Mouse (Mus musculus) spleen, adult 2 months (tissue): ENCODE results near the gene Nup155. TPM values are rescaled to one million over a fixed set of nuclear protein-coding genes. Genes with fewer than 3 reads are reported as not detected.

Experiments
- DNase-seq, 2 experiments: peaks; one replicate each; pipeline versions ENCODE4 v3.0.0 to v3.0.0-alpha.2; 2012 to 2021; ENCODE audit warnings: low spot score in 2 of 2, low read depth in 1 of 2
- H3K27ac ChIP-seq: fragments of 200-500 bp; 2 replicates; pipeline ENCODE4 v1.5.1; 2012; ENCODE audit warnings: low read length, inconsistent platforms; ENCODE audit not compliant: insufficient read depth
- H3K27me3 ChIP-seq: fragments of 200-500 bp; 2 replicates; pipeline ENCODE4 v1.6.1; 2012; ENCODE audit warnings: mild to moderate bottlenecking, moderate library complexity, low read length, inconsistent platforms; ENCODE audit not compliant: control insufficient read depth, insufficient read depth
- H3K36me3 ChIP-seq: fragments of 200-500 bp; 2 replicates; pipeline ENCODE4 v1.6.1; 2012; ENCODE audit warnings: mild to moderate bottlenecking, low read length, inconsistent platforms; ENCODE audit not compliant: control insufficient read depth, insufficient read depth
- H3K4me1 ChIP-seq: fragments of 200-500 bp; 2 replicates; pipeline ENCODE4 v1.6.1; 2011; ENCODE audit warnings: inconsistent platforms; ENCODE audit not compliant: control insufficient read depth, insufficient read depth, insufficient read length
- H3K4me3 ChIP-seq: fragments of 200-500 bp; 2 replicates; pipeline ENCODE4 v1.5.1; 2011; ENCODE audit warnings: mild to moderate bottlenecking, inconsistent platforms; ENCODE audit not compliant: insufficient read depth, insufficient read length; ENCODE audit errors: extremely low read depth
- CTCF ChIP-seq: fragments of 200-500 bp; IDR thresholded peaks from 2 replicates; pipeline ENCODE4 v1.5.1; 2011; ENCODE audit warnings: mild to moderate bottlenecking, inconsistent platforms; ENCODE audit not compliant: insufficient read depth, insufficient read length, insufficient replicate concordance; ENCODE audit errors: extremely low read depth
- POLR2A ChIP-seq: fragments of 200-500 bp; IDR thresholded peaks from 2 replicates; pipeline ENCODE4 v1.6.1; 2011; ENCODE audit warnings: low read depth, low read length, inconsistent platforms
- WGBS: fragments of 180-500 bp; shearing (Covaris S2); methylation state at CpG from one replicate; pipeline ENCODE4 v1.1.7; 2018; 5-methylcytosine and 5-hydroxymethylcytosine counted together
- polyA plus RNA-seq: library from polyadenylated mRNA; depleted of rRNA; stranded (reverse); fragments of >200 nt; gene quantifications from 2 replicates; pipeline ENCODE4 v1.2.3, GENCODE M21; 2012

Nup155 gene
- polyA plus RNA-seq, 1 experiment, result 5.9 TPM

DNA sequence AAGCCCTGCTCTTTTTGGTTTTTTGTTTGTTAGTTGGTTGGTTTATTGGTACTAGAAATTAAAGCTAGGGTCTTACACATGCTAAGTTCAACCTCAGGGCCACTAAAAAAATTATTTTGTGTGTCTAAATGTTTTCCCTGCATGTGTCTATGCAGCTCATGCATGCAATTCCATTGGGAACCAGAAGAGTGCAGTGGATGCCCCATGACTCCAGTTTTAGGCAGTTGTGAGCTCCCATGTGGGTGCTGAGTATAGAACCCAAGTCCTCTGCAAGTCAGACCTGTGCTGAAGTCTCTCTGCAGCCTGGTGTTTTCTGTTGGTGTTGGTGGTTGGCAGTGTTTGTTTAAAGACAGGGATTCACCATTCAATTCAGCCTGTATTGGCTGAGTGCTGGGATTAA lies 22.7 kb downstream of the Nup155 start:
- H3K27me3 ChIP-seq, result no peaks in the 10 kb centered on the region
- no peak for TF ChIP-seq POLR2A
- TF ChIP-seq CTCF, result no peak
- H3K27ac ChIP-seq, result no peak overlapping the region
- no peaks in the 10 kb centered on the region for H3K4me1 ChIP-seq
- no peak overlapping the region for H3K4me3 ChIP-seq
- peaks cover 33% of the 10 kb centered on the region for H3K36me3 ChIP-seq
- no peak for DNase-seq

DNA sequence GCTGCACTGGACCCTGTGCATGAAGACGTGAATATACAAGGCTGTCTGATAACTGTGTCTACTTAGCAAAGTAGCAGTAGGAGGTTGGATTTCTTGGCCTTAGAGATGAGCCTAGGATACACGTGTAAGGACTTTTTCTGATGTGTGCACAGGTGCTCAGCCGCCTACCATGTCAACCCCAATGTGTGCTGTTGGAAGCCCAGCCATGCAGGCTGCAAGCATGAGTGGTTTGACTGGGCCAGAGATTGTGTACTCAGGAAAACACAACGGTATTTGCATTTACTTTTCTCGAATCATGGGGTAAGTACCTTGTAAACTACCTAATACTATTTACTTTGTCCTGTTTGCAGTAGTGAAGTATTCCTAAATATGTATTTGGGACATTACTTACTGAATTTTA lies 26.5 kb downstream of the Nup155 start:
- no peak for TF ChIP-seq CTCF
- TF ChIP-seq POLR2A, result no peak
- Histone ChIP-seq H3K4me3 (no peak overlapping the region), H3K27ac (no peak overlapping the region), H3K27me3 (no peaks in the 10 kb centered on the region), H3K4me1 (no peaks in the 10 kb centered on the region), H3K36me3 (peaks cover 36% of the 10 kb centered on the region)
- 95% methylated on average over 5 of the region's 5 CpGs for WGBS
- DNase-seq, result no peak

DNA sequence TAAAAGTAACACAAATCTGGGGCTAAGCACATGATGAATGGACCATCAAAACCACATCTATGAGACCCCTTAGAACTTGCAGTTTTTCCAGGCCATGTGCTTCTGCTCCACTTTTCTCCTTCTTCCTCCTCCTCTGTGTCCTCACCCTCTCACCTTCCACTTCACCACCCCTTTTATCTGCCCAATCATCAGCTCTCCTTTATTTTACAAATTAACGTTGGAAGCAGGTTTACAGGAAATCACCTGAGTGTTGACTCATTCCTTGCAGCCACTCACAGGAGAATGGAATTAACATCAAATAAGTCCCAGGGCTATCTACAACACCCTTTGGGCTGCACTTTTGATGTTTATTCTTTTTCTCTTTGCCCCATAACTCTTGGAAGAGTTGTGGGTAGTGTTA lies 52.8 kb downstream of the Nup155 start:
- WGBS, result 83% methylated on average over 1 of the region's 1 CpGs
- TF ChIP-seq CTCF, result no peak
- no peak for TF ChIP-seq POLR2A

DNA sequence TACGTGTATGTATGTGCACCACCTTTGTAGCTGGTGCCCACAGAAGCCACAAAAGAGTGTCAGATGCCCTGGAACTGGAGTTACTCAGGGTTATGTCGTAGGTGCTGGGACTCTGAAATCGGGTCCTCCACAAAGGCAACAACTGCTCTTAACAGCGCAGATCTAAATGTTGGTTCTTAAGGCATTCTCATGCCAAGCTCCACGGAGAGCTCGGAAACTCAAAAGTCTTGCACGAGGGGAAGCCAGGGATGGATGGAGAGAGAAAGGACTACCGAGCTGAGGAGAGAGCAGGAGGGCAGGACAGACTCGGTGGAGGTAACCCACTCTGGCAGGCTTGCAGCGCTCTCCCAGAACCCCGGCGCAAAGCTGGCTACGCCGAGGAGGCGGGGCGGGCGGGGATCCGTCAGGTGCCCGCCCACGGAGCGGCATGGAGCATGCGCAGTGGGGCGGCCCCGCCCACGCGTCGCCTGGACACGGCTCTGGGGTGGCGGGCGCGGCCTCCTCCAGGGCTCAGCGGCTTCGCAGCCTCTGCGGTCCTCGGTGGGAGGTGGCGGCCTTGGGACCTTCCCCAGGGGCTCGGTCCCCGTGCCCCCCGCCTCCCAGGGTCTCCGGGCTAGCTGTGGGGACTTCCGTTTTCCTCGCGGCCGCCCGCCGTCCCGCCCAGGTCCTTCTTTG lies 59.7 kb downstream of the Nup155 start, which contains the start of gene Cplane1:
Gene Cplane1 (plus strand): TSS at position 516 of the 675 bp plus-strand sequence.
- Histone ChIP-seq H3K27me3 (no peaks in the 10 kb centered on the region), H3K4me1 (no peaks in the 10 kb centered on the region), H3K4me3 (peak within 1 kb of the TSS; percentile 68), H3K27ac (peak within 1 kb of the TSS; percentile 29), H3K36me3 (peaks cover 1% of the 10 kb centered on the region; the same call in 1 of the 2 replicates)
- DNase-seq, result peak; percentile 80 to 92
- under 1% methylated on average over 44 of the region's 47 CpGs for WGBS
- TF ChIP-seq CTCF (no peak), POLR2A (peak; percentile 51)

More for the DNA sequence above, 52.8 kb downstream of the Nup155 start:
- Histone ChIP-seq H3K27me3 (no peaks in the 10 kb centered on the region), H3K4me3 (no peak overlapping the region), H3K36me3 (peaks cover 6% of the 10 kb centered on the region; the same call in 1 of the 2 replicates), H3K4me1 (no peaks in the 10 kb centered on the region), H3K27ac (no peak overlapping the region)
- no peak for DNase-seq

DNA sequence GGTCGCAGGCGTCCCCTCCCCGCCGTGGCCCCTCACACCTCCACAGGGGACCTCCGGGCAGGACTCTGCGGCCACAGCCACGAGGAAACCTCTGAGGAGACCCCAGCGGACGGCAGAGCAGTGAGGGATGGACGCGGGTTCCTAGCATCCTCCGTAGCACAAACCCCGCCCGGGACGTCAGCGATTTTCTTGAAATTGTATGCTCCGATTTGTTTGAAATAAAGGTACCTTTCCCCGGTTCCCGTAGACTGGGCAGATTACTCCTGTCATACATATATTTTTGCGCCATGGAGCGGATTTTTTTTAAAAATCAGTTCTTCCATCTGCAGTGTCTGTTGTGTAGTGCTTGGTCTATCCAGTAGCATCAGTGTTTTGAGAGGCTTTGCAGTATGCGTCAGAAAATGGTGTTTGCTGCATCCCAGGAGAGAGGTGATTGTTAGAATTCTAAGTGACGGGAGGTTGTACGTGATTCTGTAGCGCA lies 60.2 kb downstream of the Nup155 start:
- 1% methylated on average over 25 of the region's 25 CpGs for WGBS

GRCm38 (mm10) chr15:8189563-8189962 lies 80.5 kb downstream of the Nup155 start:
- H3K4me3 ChIP-seq, result no peak overlapping the region
- WGBS, result 85% methylated on average over 3 of the region's 3 CpGs

More for the DNA sequence above, 60.2 kb downstream of the Nup155 start:
- DNase-seq, result peak in 1 of 2 experiments; percentile 7
- Histone ChIP-seq H3K27ac (no peak overlapping the region), H3K27me3 (no peaks in the 10 kb centered on the region), H3K36me3 (peaks cover 1% of the 10 kb centered on the region; the same call in 1 of the 2 replicates), H3K4me3 (peak overlapping the region; percentile 68), H3K4me1 (no peaks in the 10 kb centered on the region)
- TF ChIP-seq CTCF (no peak), POLR2A (no peak)

GRCm38 (mm10) chr15:8190435-8190834 lies 81.4 kb downstream of the Nup155 start:
- no peak overlapping the region for H3K27ac ChIP-seq
- TF ChIP-seq POLR2A, result no peak
- no peak for TF ChIP-seq CTCF
- H3K4me1 ChIP-seq, result no peaks in the 10 kb centered on the region
- no peak overlapping the region for H3K4me3 ChIP-seq
- 90% methylated on average over 3 of the region's 3 CpGs for WGBS
- H3K36me3 ChIP-seq, result peaks cover 7% of the 10 kb centered on the region; the same call in 1 of the 2 replicates
- no peak for DNase-seq
- H3K27me3 ChIP-seq, result no peaks in the 10 kb centered on the region

More at GRCm38 (mm10) chr15:8189563-8189962, 80.5 kb downstream of the Nup155 start:
- TF ChIP-seq CTCF, result no peak
- TF ChIP-seq POLR2A, result no peak
- Histone ChIP-seq H3K27me3 (no peaks in the 10 kb centered on the region), H3K27ac (no peak overlapping the region), H3K4me1 (no peaks in the 10 kb centered on the region), H3K36me3 (peaks cover 7% of the 10 kb centered on the region; the same call in 1 of the 2 replicates)
- DNase-seq, result no peak
